In the genomic region with DNA sequence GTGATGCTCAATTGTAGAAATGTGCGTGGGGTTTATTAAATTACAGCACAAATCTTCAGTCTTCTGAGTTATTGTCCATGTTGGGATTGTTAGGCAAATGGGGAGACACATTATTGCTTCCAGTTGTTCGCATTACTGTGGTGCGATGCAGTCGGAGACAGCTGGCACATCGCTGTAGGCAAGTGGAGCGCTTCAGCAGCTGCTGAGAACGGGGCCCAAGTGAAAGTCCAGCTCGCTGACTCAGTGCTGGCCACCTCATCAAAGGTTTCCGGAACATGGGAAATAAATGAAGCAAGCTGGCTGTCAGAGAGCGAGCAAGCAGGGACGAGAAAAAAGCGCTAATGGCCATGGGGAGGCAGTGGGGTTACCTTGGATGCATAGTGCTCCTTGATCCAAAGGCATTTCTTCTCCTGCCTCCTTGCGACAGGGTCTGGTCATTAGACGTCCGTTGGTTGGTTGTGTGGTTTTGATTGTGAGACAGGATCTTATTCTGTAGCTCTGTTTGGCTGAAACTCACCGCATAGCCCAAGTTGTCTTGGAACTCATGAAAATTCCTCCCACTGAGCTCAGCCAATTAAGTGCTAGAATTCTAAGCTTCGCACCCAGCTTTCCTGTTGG, we compare ENCODE assay signal across 16 mouse cellular contexts.
DNase-seq lines count a peak whose midpoint lies in the region; ATAC-seq and TF ChIP-seq lines count a peak whose summit lies in the region.
"Had no signal": no experiment of that assay in that cellular context is flagged by ENCODE, and none has a peak within 500 bp of the region (broad histone marks: within the 10 kb centered on the region; RNA-seq: fewer than 3 reads in every experiment).

No protein-coding gene starts in this region.

- H3K4me3 ChIP-seq in forebrain, postnatal 0 days (ENCODE audit: low read depth, low read length) = no peak overlapping the region
- H3K4me3 ChIP-seq in forebrain, embryonic 15.5 days = no peak overlapping the region
- peak overlapping the region; percentile 7; the same call in 1 of the 2 replicates for H3K4me3 ChIP-seq in limb, embryonic 13.5 days
- no peak overlapping the region for H3K4me3 ChIP-seq in midbrain, embryonic 11.5 days (ENCODE audit: low read depth, low read length)
- H3K4me3 ChIP-seq: embryonic facial prominence, embryonic 12.5 days; heart, embryonic 12.5 days; myocyte had no signal

- 74% methylated on average over 17 of the region's 17 CpGs for WGBS in forebrain, postnatal 0 days
- WGBS in forebrain, embryonic 15.5 days = 77% methylated on average over 17 of the region's 17 CpGs
- 18% methylated on average over 17 of the region's 17 CpGs for WGBS in limb, embryonic 13.5 days
- 85% methylated on average over 17 of the region's 17 CpGs for WGBS in midbrain, embryonic 11.5 days

- H3K27ac ChIP-seq in forebrain, postnatal 0 days (ENCODE audit: low read depth, low read length) = no peak overlapping the region
- no peak overlapping the region for H3K27ac ChIP-seq in forebrain, embryonic 15.5 days (replicated peaks)
- H3K27ac ChIP-seq in limb, embryonic 13.5 days = no peak overlapping the region
- no peak overlapping the region for H3K27ac ChIP-seq in midbrain, embryonic 11.5 days (ENCODE audit: low read depth, low read length)
- H3K27ac ChIP-seq: embryonic facial prominence, embryonic 12.5 days had no signal

- no peak overlapping the region for H3K9ac ChIP-seq in forebrain, postnatal 0 days
- no peak overlapping the region for H3K9ac ChIP-seq in forebrain, embryonic 15.5 days (replicated peaks)
- H3K9ac ChIP-seq in limb, embryonic 13.5 days = no peak overlapping the region
- no peak overlapping the region for H3K9ac ChIP-seq in midbrain, embryonic 11.5 days (ENCODE audit: low read length)
- H3K9ac ChIP-seq: embryonic facial prominence, embryonic 12.5 days; heart, embryonic 12.5 days had no signal

- no peaks in the 10 kb centered on the region for H3K36me3 ChIP-seq in forebrain, postnatal 0 days (ENCODE audit: insufficient read depth)
- H3K36me3 ChIP-seq in forebrain, embryonic 15.5 days = no peaks in the 10 kb centered on the region
- no peaks in the 10 kb centered on the region for H3K36me3 ChIP-seq in limb, embryonic 13.5 days
- H3K36me3 ChIP-seq in midbrain, embryonic 11.5 days (ENCODE audit: control insufficient read depth, insufficient read depth, low read length) = no peaks in the 10 kb centered on the region
- H3K36me3 ChIP-seq: embryonic facial prominence, embryonic 12.5 days; heart, embryonic 12.5 days had no signal

- H3K9me3 ChIP-seq in forebrain, postnatal 0 days (ENCODE audit: low read length) = no peaks in the 10 kb centered on the region
- no peaks in the 10 kb centered on the region for H3K9me3 ChIP-seq in forebrain, embryonic 15.5 days
- no peaks in the 10 kb centered on the region for H3K9me3 ChIP-seq in limb, embryonic 13.5 days
- no peaks in the 10 kb centered on the region for H3K9me3 ChIP-seq in midbrain, embryonic 11.5 days (ENCODE audit: control insufficient read depth, low read length)
- H3K9me3 ChIP-seq: embryonic facial prominence, embryonic 12.5 days; heart, embryonic 12.5 days had no signal

- H3K27me3 ChIP-seq in forebrain, postnatal 0 days (ENCODE audit: insufficient read depth, low read length) = no peaks in the 10 kb centered on the region
- H3K27me3 ChIP-seq in forebrain, embryonic 15.5 days = no peaks in the 10 kb centered on the region
- H3K27me3 ChIP-seq in limb, embryonic 13.5 days = no peaks in the 10 kb centered on the region
- no peaks in the 10 kb centered on the region for H3K27me3 ChIP-seq in midbrain, embryonic 11.5 days (ENCODE audit: control insufficient read depth, insufficient read depth, low read length)
- H3K27me3 ChIP-seq: embryonic facial prominence, embryonic 12.5 days; heart, embryonic 12.5 days had no signal

- no peaks in the 10 kb centered on the region for H3K4me1 ChIP-seq in forebrain, postnatal 0 days (ENCODE audit: insufficient read depth)
- H3K4me1 ChIP-seq in forebrain, embryonic 15.5 days = no peaks in the 10 kb centered on the region
- peaks cover 28% of the 10 kb centered on the region for H3K4me1 ChIP-seq in limb, embryonic 13.5 days
- H3K4me1 ChIP-seq in midbrain, embryonic 11.5 days (ENCODE audit: control insufficient read depth, insufficient read depth, low read length) = no peaks in the 10 kb centered on the region
- H3K4me1 ChIP-seq: embryonic facial prominence, embryonic 12.5 days; heart, embryonic 12.5 days had no signal

- 0 out of 2 replicates have a peak, but pooled peaks have one; percentile 4 for TF ChIP-seq CTCF in forebrain, postnatal 0 days (IDR thresholded peaks at IDR 0.05; ENCODE audit: low read depth)

- peak; percentile 25; the same call in 1 of the 2 replicates for ATAC-seq in forebrain, postnatal 0 days
- ATAC-seq in forebrain, embryonic 15.5 days (replicated peaks) = no peak
- ATAC-seq in limb, embryonic 13.5 days (ENCODE audit: low FRiP score, low read depth) = peak; percentile 79
- ATAC-seq in midbrain, embryonic 11.5 days (ENCODE audit: low FRiP score) = no peak
- ATAC-seq: forebrain, embryonic 14.5 days; intestine, postnatal 0 days had no signal

- intact Hi-C loops in left cerebral cortex, postnatal 25 days (cut with DNase I) = no loop called here

- DNase-seq in forebrain, postnatal 0 days = peak; percentile 2
- DNase-seq in embryo, embryonic 11.5 days (ENCODE audit: low read depth, low spot score) = peak; percentile 29
- DNase-seq in lung, postnatal 36 days = peak; percentile 50
- no peak for DNase-seq in thymus, postnatal 14 days
- no peak for DNase-seq in left cerebral cortex, postnatal 25 days (ENCODE audit: low spot score in 2 of 2)
- no peak for DNase-seq in midbrain, embryonic 11.5 days (ENCODE audit: low spot score, missing footprints)
- DNase-seq: B cell, adult 2 months; thymus, adult 18-20 months had no signal

- no peak overlapping the region for H3K4me2 ChIP-seq in forebrain, postnatal 0 days (ENCODE audit: low read depth)
- H3K4me2 ChIP-seq in forebrain, embryonic 15.5 days (replicated peaks) = no peak overlapping the region
- peak overlapping the region; percentile 53 for H3K4me2 ChIP-seq in limb, embryonic 13.5 days (replicated peaks)
- H3K4me2 ChIP-seq in midbrain, embryonic 11.5 days = no peak overlapping the region
- H3K4me2 ChIP-seq: embryonic facial prominence, embryonic 12.5 days; heart, embryonic 12.5 days; liver, embryonic 11.5 days had no signal

Comparison
In these comparisons a context has a peak if more than half of its experiments do, and no peak if none do; other contexts are left out.
1. ATAC-seq: peak in forebrain, postnatal 0 days (single experiment) and limb, embryonic 13.5 days (single experiment); none in forebrain, embryonic 15.5 days (single experiment) and midbrain, embryonic 11.5 days (single experiment).
2. DNase-seq: peak in forebrain, postnatal 0 days (single experiment), embryo, embryonic 11.5 days (single experiment) and lung, postnatal 36 days (single experiment); none in thymus, postnatal 14 days (single experiment), left cerebral cortex, postnatal 25 days (0 of 2) and midbrain, embryonic 11.5 days (single experiment).